In genomic region chr4:33524481-33525141, GRCm38 (mm10) we compare ENCODE assay signal across 8 mouse cellular contexts.
DNase-seq lines count a peak whose midpoint lies in the region; ATAC-seq and TF ChIP-seq lines count a peak whose summit lies in the region.

No protein-coding gene starts in this region.

- no peaks in the 10 kb centered on the region for H3K36me3 ChIP-seq in embryonic facial prominence, embryonic 13.5 days
- no peaks in the 10 kb centered on the region for H3K36me3 ChIP-seq in embryonic facial prominence, embryonic 10.5 days (replicated peaks)
- H3K36me3 ChIP-seq in heart, adult 2 months (ENCODE audit: control insufficient read depth, insufficient read depth, low read length), result no peaks in the 10 kb centered on the region

- H3K4me3 ChIP-seq in embryonic facial prominence, embryonic 13.5 days, result no peak overlapping the region
- no peak overlapping the region for H3K4me3 ChIP-seq in embryonic facial prominence, embryonic 10.5 days
- no peak overlapping the region for H3K4me3 ChIP-seq in heart, adult 2 months

- no peak for TF ChIP-seq POLR2A in heart, adult 2 months (IDR thresholded peaks at IDR 0.05; ENCODE audit: insufficient read depth, low read depth, low read length)

- no peaks in the 10 kb centered on the region for H3K79me2 ChIP-seq in heart, adult 2 months (replicated peaks; ENCODE audit: control insufficient read depth, insufficient read depth, low read length)

- H3K4me2 ChIP-seq in embryonic facial prominence, embryonic 13.5 days, result no peak overlapping the region

- no peak overlapping the region for H3K9ac ChIP-seq in embryonic facial prominence, embryonic 13.5 days
- H3K9ac ChIP-seq in heart, adult 2 months (ENCODE audit: low read depth, low read length), result no peak overlapping the region

- intact Hi-C loops in heart, adult 2 months (cut with DNase I), result no loop called here

- 0 out of 2 replicates have a peak, but pooled peaks have one; percentile 3 for ATAC-seq in embryonic facial prominence, embryonic 13.5 days (ENCODE audit: insufficient number of reproducible peaks, insufficient read depth, low FRiP score, low TSS enrichment, low read depth)
- ATAC-seq in granulocyte monocyte progenitor cell, adult 5-6 weeks (replicated peaks; ENCODE audit: poor library complexity, severe bottlenecking), result no peak

- no peaks in the 10 kb centered on the region for H3K4me1 ChIP-seq in embryonic facial prominence, embryonic 13.5 days
- H3K4me1 ChIP-seq in embryonic facial prominence, embryonic 10.5 days, result peaks cover 12% of the 10 kb centered on the region; the same call in 1 of the 2 replicates
- no peaks in the 10 kb centered on the region for H3K4me1 ChIP-seq in heart, adult 2 months (ENCODE audit: control insufficient read depth, insufficient read depth, low read length)

- no peak for TF ChIP-seq EP300 in heart, adult 2 months (IDR thresholded peaks at IDR 0.05; ENCODE audit: insufficient read depth, low read depth, low read length)

- no peaks in the 10 kb centered on the region for H3K9me3 ChIP-seq in embryonic facial prominence, embryonic 13.5 days
- no peaks in the 10 kb centered on the region for H3K9me3 ChIP-seq in embryonic facial prominence, embryonic 10.5 days

- no peak for DNase-seq in embryonic facial prominence, embryonic 10.5 days (ENCODE audit: low spot score)
- peak; percentile 33 for DNase-seq in urinary bladder, postnatal 14 days (ENCODE audit: low spot score)
- no peak for DNase-seq in urinary bladder, postnatal 10 days (ENCODE audit: low spot score)
- DNase-seq in heart, adult 2 months, result peak; percentile 42 to 54
- DNase-seq in layer of hippocampus, postnatal 36 days, result peak; percentile 58 to 69
- peak; percentile 41 for DNase-seq in right cerebral cortex, postnatal 4 days

- WGBS in embryonic facial prominence, embryonic 13.5 days, result 90% methylated on average over 10 of the region's 10 CpGs
- 93% methylated on average over 10 of the region's 10 CpGs for WGBS in embryonic facial prominence, embryonic 10.5 days
- 56% methylated on average over 10 of the region's 10 CpGs for WGBS in heart, adult 2 months

- H3K27ac ChIP-seq in embryonic facial prominence, embryonic 13.5 days, result no peak overlapping the region
- no peak overlapping the region for H3K27ac ChIP-seq in embryonic facial prominence, embryonic 10.5 days (replicated peaks)
- no peak overlapping the region for H3K27ac ChIP-seq in heart, adult 2 months

- TF ChIP-seq CTCF in heart, adult 2 months (IDR thresholded peaks at IDR 0.05), result no peak

- no peaks in the 10 kb centered on the region for H3K27me3 ChIP-seq in embryonic facial prominence, embryonic 13.5 days
- no peaks in the 10 kb centered on the region for H3K27me3 ChIP-seq in embryonic facial prominence, embryonic 10.5 days (replicated peaks; ENCODE audit: low read depth, poor library complexity, severe bottlenecking)
- H3K27me3 ChIP-seq in heart, adult 2 months (ENCODE audit: control insufficient read depth, insufficient read depth, low read length), result no peaks in the 10 kb centered on the region

Comparison
In these comparisons a context has a peak if more than half of its experiments do, and no peak if none do; other contexts are left out.
1. DNase-seq: peak in urinary bladder, postnatal 14 days (single experiment), heart, adult 2 months (2 of 2), layer of hippocampus, postnatal 36 days (2 of 2) and right cerebral cortex, postnatal 4 days (single experiment); none in embryonic facial prominence, embryonic 10.5 days (single experiment) and urinary bladder, postnatal 10 days (single experiment).